Mouse (Mus musculus) cerebellum, adult 11 months (tissue): ENCODE measurements around the gene Crx.
"Not testable (repeated sequence)": the region's sequence is repeated elsewhere in the genome, so short reads cannot be mapped to it uniquely, and the experiment has no call there.

Experiments
- DNase-seq: peaks from one replicate; pipeline ENCODE4 v3.0.0; 2022

The Crx gene

GRCm38 (mm10) chr7:15879756-15880155, at the start of gene Crx:
TSS of gene Crx (minus strand) at chr7:15879968.
- no peak for DNase-seq

- DNase-seq, result peak; percentile 90
Observed at GRCm38 (mm10) chr7:15922220-15922773, 42.5 kb upstream of the Crx start, which contains the start of gene Selenow. TSS of gene Selenow (minus strand) at chr7:15922402.

- no peak for DNase-seq
Observed at GRCm38 (mm10) chr7:15921796-15922195, 42.0 kb upstream of the Crx start.

GRCm38 (mm10) chr7:15920645-15921190, 41.0 kb upstream of the Crx start:
- DNase-seq, result no peak

- no peak for DNase-seq
Observed at GRCm38 (mm10) chr7:15919947-15920346, 40.2 kb upstream of the Crx start.

GRCm38 (mm10) chr7:15918371-15918770, 38.6 kb upstream of the Crx start:
- no peak for DNase-seq

GRCm38 (mm10) chr7:15916996-15917395, 37.2 kb upstream of the Crx start:
- no peak for DNase-seq

- no peak for DNase-seq
Observed at GRCm38 (mm10) chr7:15916134-15916723, 36.5 kb upstream of the Crx start.

- not testable (repeated sequence) for DNase-seq
Observed at GRCm38 (mm10) chr7:15915695-15916094, 35.9 kb upstream of the Crx start.

GRCm38 (mm10) chr7:15914751-15915150, 35.0 kb upstream of the Crx start:
- no peak for DNase-seq

- no peak for DNase-seq
Observed at GRCm38 (mm10) chr7:15914252-15914651, 34.5 kb upstream of the Crx start.

- DNase-seq, result no peak
Observed at GRCm38 (mm10) chr7:15912183-15912582, 32.4 kb upstream of the Crx start.

GRCm38 (mm10) chr7:15910521-15910920, 30.8 kb upstream of the Crx start:
- no peak for DNase-seq

GRCm38 (mm10) chr7:15907971-15908590, 28.3 kb upstream of the Crx start:
- DNase-seq, result no peak

GRCm38 (mm10) chr7:15906602-15907001, 26.8 kb upstream of the Crx start:
- no peak for DNase-seq

GRCm38 (mm10) chr7:15905861-15906260, 26.1 kb upstream of the Crx start:
- no peak for DNase-seq

GRCm38 (mm10) chr7:15901366-15902048, 21.7 kb upstream of the Crx start:
- DNase-seq, result no peak

- no peak for DNase-seq
Observed at GRCm38 (mm10) chr7:15894251-15894650, 14.5 kb upstream of the Crx start.

GRCm38 (mm10) chr7:15884127-15884526, 4.4 kb upstream of the Crx start:
- no peak for DNase-seq

GRCm38 (mm10) chr7:15882317-15882716, 2.5 kb upstream of the Crx start, which contains the start of gene Crxos:
TSS of gene Crxos (plus strand) at chr7:15882617.
- DNase-seq, result no peak

GRCm38 (mm10) chr7:15881831-15882230, 2.1 kb upstream of the Crx start:
- DNase-seq, result no peak

- DNase-seq, result no peak
Observed at GRCm38 (mm10) chr7:15881388-15881787, 1.6 kb upstream of the Crx start.

- DNase-seq, result no peak
Observed at GRCm38 (mm10) chr7:15864104-15864503, 15.7 kb downstream of the Crx start.

GRCm38 (mm10) chr7:15859657-15860056, 20.1 kb downstream of the Crx start:
- no peak for DNase-seq
